Mouse (Mus musculus) mouse trophoblast stem cell (cell line): ENCODE data around the gene Fkbp4.

Experiments used
- in situ Hi-C, 2 experiments: fragments of 300-500 bp; cut with MseI, MboI; formaldehyde crosslinking; loops; 2 replicates in 1 of 2; 3 replicates in 1 of 2; pipeline ENCODE4 v1.15.1; 2025

Fkbp4 gene

DNA sequence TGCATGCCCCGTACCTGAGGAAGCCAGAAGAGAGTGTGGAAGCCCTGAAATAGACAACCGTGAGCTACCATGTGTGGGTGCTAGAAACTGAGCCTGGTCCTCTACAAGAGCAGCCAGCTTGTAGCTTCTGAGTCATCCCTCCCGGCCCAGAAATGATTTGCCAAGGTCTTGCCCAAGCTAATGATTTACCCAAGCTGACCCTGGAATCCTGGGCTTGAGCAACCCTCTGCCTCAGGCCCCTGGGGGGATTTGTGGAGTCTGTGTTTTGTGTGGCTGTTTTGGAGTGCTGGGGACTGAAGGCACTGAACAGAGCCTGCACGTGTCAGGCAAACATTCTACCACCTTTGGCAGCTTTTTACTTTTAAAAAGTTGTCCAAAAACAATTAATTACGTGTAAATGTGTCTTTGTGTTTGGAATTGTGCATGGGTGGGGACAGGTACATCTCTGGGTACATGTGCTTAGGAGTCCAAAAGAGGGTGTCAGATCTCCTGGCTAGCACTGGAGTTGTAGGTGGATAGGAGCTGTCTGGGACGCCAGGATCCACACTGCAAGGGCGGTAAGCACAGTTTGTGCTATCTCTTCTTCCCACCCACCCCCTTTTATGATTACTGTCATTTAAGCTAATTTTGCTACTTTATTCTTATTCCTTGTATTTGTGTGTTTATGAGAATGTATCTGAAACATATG lies 40.8 kb downstream of the Fkbp4 start:
- in situ Hi-C loops = no loop called here

DNA sequence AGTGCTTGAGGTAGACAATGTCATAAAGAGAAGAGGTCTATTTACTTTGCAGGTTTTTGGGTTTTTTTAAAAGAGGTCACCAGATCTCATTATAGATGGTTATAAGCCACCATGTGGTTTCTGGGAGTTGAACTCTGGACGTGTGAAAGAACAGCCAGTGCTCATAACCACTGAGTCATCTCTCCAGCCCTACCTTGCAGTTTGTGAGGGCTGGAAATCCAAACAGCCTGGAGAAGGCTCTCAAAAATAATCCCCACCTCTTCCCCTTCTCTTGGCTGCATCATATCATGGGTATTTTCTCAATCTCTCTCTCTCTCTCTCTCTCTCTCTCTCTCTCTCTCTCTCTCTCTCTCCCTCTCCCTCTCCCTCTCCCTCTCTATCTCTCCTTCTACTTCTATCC lies 47.8 kb downstream of the Fkbp4 start:
- in situ Hi-C loops = no loop called here

DNA sequence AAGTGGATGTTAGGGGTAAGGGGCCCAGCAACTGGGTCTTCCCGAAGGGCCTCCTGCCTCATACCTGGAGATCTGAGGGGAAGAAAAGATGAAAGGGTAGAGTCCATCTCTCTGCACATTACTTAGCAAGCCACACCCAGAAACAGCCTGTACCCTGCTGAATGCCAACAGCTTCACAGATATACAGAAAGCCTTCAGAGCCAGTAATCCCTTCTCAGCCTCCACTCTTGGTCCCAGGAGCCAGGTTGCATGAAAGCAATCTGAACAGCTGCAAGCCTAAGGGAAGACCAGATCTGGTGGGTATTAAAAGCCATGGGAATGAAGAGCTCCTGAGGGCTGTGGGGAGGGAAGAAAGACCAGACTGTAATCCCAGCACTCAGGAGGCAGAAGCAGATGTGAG lies 49.3 kb downstream of the Fkbp4 start:
- in situ Hi-C loops = no loop called here

DNA sequence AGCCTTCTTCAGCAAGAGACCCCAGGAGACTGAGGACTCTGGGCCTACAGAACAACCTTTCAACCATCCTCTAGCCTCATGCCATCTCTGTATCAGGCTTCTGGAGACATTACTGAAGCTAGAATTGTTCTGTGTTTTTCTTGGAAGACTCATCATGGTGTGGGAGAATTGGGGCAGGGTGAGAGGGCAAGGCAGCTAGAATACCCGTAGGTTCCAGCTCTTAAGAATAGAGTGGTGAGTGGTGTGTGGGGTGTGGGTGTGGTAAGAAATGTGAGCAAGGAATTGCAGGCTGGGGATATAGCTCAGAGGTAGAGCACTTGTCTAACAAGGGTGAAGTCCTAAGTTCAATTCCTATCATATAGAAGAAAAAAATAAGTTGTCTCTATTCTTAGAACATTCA lies 53.5 kb downstream of the Fkbp4 start:
- in situ Hi-C loops = no loop called here

DNA sequence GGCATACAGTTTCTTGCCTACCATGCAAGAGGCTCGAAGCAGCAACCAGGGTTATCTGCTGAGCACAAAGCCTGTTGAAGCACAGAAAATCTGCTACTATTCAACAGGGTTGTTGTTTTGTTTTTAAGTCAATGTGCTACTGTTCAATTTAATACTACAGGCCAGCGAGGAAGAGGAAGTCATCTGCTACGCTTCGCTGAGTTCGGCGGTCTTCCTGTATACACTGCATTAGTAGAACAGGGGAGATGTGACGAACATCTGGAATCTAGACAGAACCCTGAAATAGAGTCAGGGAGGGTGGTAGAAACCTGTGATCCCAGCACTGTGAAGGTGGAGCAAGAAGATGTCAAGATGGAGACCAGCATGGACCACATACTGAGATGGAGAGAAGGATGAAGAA lies 54.7 kb downstream of the Fkbp4 start:
- in situ Hi-C loops = loop anchor here in 1 of 2 experiments (5.0 kb wide), 1 partner anchor 34 kb away; no protein-coding TSS in a partner anchor

DNA sequence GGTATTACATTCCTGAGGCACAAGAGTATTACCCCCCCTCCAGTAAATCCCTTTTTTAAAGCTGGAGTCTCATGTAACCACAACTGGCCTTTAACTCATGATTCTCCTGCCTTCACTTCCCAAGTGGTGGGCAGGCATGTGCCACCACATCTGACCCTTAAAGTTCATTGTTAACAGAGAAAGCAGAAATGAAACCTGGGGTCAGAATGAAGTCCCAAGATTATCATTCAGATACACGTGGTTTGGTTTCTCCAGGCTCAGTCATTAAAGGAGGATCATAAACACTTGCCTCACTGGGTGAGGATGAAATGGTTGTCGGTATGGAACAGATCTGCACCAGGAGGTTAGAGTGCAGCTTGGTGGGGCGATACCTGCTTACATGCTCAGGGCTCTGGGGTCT lies 57.2 kb downstream of the Fkbp4 start:
- in situ Hi-C loops = loop anchor here in 1 of 2 experiments (5.0 kb wide), 1 partner anchor 36 kb away; no protein-coding TSS in a partner anchor

DNA sequence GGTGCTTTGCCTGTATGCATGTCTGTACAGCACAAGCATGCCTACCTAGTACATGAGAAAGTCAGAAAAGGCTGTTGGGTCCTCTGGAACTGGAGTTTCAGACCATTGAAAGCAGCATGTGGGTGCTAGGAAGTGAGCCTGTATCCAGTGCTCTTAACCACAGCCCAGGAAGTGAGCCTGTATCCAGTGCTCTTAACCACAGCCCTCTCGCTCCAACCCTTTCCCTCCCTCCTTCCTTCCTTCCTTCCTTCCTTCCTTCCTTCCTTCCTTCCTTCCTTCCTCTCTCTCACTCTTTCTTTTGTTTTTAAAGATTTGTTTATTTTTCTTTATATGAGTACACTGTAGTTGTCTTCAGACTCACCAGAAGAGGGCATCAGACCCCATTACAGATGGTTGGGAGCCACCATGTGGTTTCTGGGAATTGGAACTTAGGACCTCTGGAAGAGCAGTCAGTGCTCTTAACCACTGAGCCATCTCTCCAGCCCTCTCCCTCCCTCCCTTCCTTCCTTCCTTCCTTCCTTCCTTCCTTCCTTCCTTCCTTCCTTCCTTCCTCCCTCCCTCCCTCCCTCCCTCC lies 57.8 kb downstream of the Fkbp4 start:
- in situ Hi-C loops = loop anchor here in 1 of 2 experiments (5.0 kb wide), 1 partner anchor 37 kb away; no protein-coding TSS in a partner anchor
